Mouse (Mus musculus): ENCODE data around the gene Pglyrp2. TPM values are rescaled to one million over a fixed set of nuclear protein-coding genes. Genes with fewer than 3 reads are reported as not detected.

The Pglyrp2 gene
- polyA plus RNA-seq, 1 experiment = 3.9 TPM

GRCm38 (mm10) chr17:32364850-32365249 is 59.1 kb downstream of the Pglyrp2 start:
- TF ChIP-seq POLR2A (IDR thresholded peaks at IDR 0.05; ENCODE audit: borderline replicate concordance, extremely low read depth, low read depth, low read length) (no peak), CTCF (IDR thresholded peaks at IDR 0.05; ENCODE audit: insufficient read depth, low read length) (no peak)
- Histone ChIP-seq H3K4me3 (replicated peaks; ENCODE audit: extremely low read depth, low read depth, low read length) (no peak overlapping the region), H3K4me1 (ENCODE audit: control insufficient read depth, insufficient read depth, low read length) (peaks cover 7% of the 10 kb centered on the region; the same call in 1 of the 2 replicates)
- DNase-seq = no peak
- 46% methylated on average over 5 of the region's 5 CpGs for WGBS

GRCm38 (mm10) chr17:32364331-32364730 is 59.6 kb downstream of the Pglyrp2 start:
- TF ChIP-seq CTCF (IDR thresholded peaks at IDR 0.05; ENCODE audit: insufficient read depth, low read length) (no peak), POLR2A (IDR thresholded peaks at IDR 0.05; ENCODE audit: borderline replicate concordance, extremely low read depth, low read depth, low read length) (no peak)
- 1% methylated on average over 47 of the region's 47 CpGs for WGBS
- peak; percentile 81 for DNase-seq

GRCm38 (mm10) chr17:32363821-32364301 is 60.1 kb downstream of the Pglyrp2 start:
- under 1% methylated on average over 41 of the region's 50 CpGs for WGBS
- Histone ChIP-seq H3K4me1 (ENCODE audit: control insufficient read depth, insufficient read depth, low read length) (peaks cover 7% of the 10 kb centered on the region; the same call in 1 of the 2 replicates), H3K4me3 (replicated peaks; ENCODE audit: extremely low read depth, low read depth, low read length) (peak overlapping the region; percentile 72)
- no peak for TF ChIP-seq POLR2A (IDR thresholded peaks at IDR 0.05; ENCODE audit: borderline replicate concordance, extremely low read depth, low read depth, low read length)
- TF ChIP-seq CTCF (IDR thresholded peaks at IDR 0.05; ENCODE audit: insufficient read depth, low read length) = no peak
- DNase-seq = peak; percentile 33

More at GRCm38 (mm10) chr17:32364331-32364730, 59.6 kb downstream of the Pglyrp2 start:
- peak overlapping the region; percentile 72 for H3K4me3 ChIP-seq (replicated peaks; ENCODE audit: extremely low read depth, low read depth, low read length)
- peaks cover 7% of the 10 kb centered on the region; the same call in 1 of the 2 replicates for H3K4me1 ChIP-seq (ENCODE audit: control insufficient read depth, insufficient read depth, low read length)

- DNase-seq = no peak
- no peak for TF ChIP-seq CTCF (IDR thresholded peaks at IDR 0.05; ENCODE audit: insufficient read depth, low read length)
- TF ChIP-seq POLR2A (IDR thresholded peaks at IDR 0.05; ENCODE audit: borderline replicate concordance, extremely low read depth, low read depth, low read length) = no peak
- H3K4me3 ChIP-seq (replicated peaks; ENCODE audit: extremely low read depth, low read depth, low read length) = no peak overlapping the region
- 65% methylated on average over 4 of the region's 4 CpGs for WGBS
- H3K4me1 ChIP-seq (ENCODE audit: control insufficient read depth, insufficient read depth, low read length) = peaks cover 7% of the 10 kb centered on the region; the same call in 1 of the 2 replicates
These were observed 61.3 kb downstream of the Pglyrp2 start for GRCm38 (mm10) chr17:32362686-32363085.

Other genes starting within 250 kb of the Pglyrp2 start
- 3.3 and 16.6 TPM in 2 replicates for gene Ephx3, start 234.6 kb downstream of the Pglyrp2 start, polyA plus RNA-seq (2012; rRNA removed)
- 32.8 and 35.2 TPM in 2 replicates for gene Brd4, start 139.4 kb downstream of the Pglyrp2 start, polyA plus RNA-seq (2012; rRNA removed)
- gene Akap8, start 102.9 kb downstream of the Pglyrp2 start, polyA plus RNA-seq (2012; rRNA removed) = 63.3 and 77.5 TPM in 2 replicates
- gene Akap8l, start 73.6 kb downstream of the Pglyrp2 start, polyA plus RNA-seq (2012; rRNA removed) = 137 and 149 TPM in 2 replicates
- 40.0 and 42.0 TPM in 2 replicates for gene Wiz, start 34.7 kb downstream of the Pglyrp2 start, polyA plus RNA-seq (2012; rRNA removed)
- 13.3 and 17.4 TPM in 2 replicates for gene Rasal3, start 20.6 kb downstream of the Pglyrp2 start, polyA plus RNA-seq (2012; rRNA removed)
- 4.0 and 18.7 TPM in 2 replicates for gene Cyp4f39, start 28.6 kb upstream of the Pglyrp2 start, polyA plus RNA-seq (2012; rRNA removed)
- 7.8 and 16.8 TPM in 2 replicates for gene Cyp4f17, start 81.9 kb upstream of the Pglyrp2 start, polyA plus RNA-seq (2012; rRNA removed)
- 24.2 and 24.3 TPM in 2 replicates for gene Cyp4f16, start 112.4 kb upstream of the Pglyrp2 start, polyA plus RNA-seq (2012; rRNA removed)
- gene Cyp4f37, start 197.1 kb upstream of the Pglyrp2 start, polyA plus RNA-seq (2012; rRNA removed) = 0.09 and 0.11 TPM in 2 replicates
- gene Cyp4f40, start 234.7 kb upstream of the Pglyrp2 start, polyA plus RNA-seq (2012; rRNA removed) = 0.07 and 0.26 TPM in 2 replicates